Mouse (Mus musculus): Measurements from ENCODE around the gene Furin. TPM values are rescaled to one million over a fixed set of nuclear protein-coding genes. Genes with fewer than 3 reads are reported as not detected.
"Not testable (repeated sequence)": the region's sequence is repeated elsewhere in the genome, so short reads cannot be mapped to it uniquely, and the experiment has no call there.

Furin gene
- polyA plus RNA-seq, 1 experiment: 42.5 TPM

- DNase-seq (ENCODE audit: low read depth, low spot score): no peak
- 23% methylated on average over 9 of the region's 9 CpGs for WGBS
These were observed 1.7 kb downstream of the Furin start for GRCm38 (mm10) chr7:80403551-80403950.

GRCm38 (mm10) chr7:80402651-80403321 is 2.5 kb downstream of the Furin start:
- 5% methylated on average over 91 of the region's 92 CpGs for WGBS
- DNase-seq (ENCODE audit: low read depth, low spot score): no peak

- DNase-seq (ENCODE audit: low read depth, low spot score): no peak
- 2% methylated on average over 99 of the region's 102 CpGs for WGBS
These were observed 3.2 kb downstream of the Furin start for GRCm38 (mm10) chr7:80401860-80402641.

GRCm38 (mm10) chr7:80401041-80401859 is 4.0 kb downstream of the Furin start:
- no peak for DNase-seq (ENCODE audit: low read depth, low spot score)
- whole genome bisulfite sequencing: 17% methylated on average over 5 of the region's 5 CpGs

DNA sequence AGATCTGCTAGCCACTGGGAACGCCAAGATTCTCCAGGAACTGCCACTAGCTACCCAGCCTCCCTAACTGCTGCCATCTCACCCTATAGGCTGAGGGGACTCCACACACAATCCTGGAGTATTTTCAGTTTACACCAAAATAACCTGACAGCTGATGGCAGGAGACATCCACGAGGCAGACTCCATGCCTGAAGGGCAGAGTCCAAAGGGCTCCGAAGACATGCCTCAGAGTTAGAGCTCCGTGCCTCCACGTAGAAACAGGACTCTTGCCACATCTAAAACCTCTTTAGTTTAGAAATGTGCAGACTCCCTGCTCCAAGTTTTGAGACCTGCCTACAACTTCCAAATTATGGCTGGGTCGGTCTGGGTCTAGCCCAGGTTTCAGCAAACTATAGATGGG is 4.7 kb downstream of the Furin start:
- 23% methylated on average over 6 of the region's 6 CpGs for WGBS

GRCm38 (mm10) chr7:80400099-80400498 is 5.1 kb downstream of the Furin start:
- WGBS: 24% methylated on average over 5 of the region's 5 CpGs
- DNase-seq (ENCODE audit: low read depth, low spot score): no peak

More for the DNA sequence above, 4.7 kb downstream of the Furin start:
- DNase-seq (ENCODE audit: low read depth, low spot score): no peak

DNA sequence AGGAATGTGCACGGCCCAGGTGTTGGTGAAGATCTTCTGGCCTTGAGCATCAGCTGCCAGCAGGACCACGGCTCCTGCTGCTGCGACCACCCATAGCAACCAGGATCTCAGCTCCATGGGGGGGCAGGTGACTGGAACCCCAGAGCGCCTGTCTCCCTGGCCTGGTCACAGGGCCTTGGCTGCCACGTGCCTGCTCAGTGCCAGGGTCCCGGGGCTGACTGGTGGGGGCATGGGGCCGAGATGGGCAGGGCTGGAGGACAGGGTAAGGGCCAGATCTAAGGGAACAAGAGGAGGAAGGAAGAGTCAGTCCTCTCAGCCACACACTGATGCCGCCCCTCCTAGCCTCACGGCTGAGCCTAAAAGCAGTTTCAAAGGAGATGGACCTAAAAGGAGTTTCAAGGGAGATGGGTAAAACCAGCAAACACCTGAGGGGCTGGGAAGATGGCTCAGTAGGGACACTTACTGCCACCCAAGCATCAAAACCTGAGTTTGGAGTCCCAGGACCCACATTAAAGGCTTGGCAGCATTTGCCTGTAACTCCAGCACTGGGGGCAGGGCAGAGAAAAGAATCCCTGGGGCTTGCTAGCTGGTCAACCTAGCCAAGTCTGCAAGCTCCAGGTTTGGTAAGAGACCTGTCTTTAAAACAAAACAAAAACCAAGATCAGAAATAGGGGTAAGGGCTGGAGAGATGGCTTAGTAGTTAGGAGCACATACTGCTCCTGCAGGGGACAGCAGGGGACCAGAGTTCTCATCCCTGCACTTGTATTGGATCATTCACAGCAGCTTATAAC is 6.4 kb downstream of the Furin start:
- 81% methylated on average over 9 of the region's 9 CpGs for WGBS
- DNase-seq (ENCODE audit: low read depth, low spot score): no peak

DNA sequence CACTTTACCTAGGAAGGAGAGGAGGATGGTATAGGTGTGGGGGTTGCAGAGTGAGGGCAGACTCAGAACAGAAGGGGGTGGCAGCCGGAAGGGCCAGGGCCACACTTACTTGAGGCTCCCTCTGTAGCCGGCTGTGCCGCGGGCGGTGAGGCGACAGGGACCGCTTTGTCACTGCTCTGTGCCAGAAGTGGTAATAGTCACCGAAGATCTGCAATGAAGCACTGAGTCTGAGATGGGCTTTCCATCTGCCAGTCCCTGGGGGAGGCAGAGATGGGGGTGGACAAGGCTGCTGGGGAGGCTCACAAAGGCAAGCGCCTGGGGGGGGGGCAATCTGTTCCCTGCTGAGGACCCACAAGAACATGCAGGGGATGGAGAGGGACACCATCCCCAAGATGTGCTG is 7.2 kb downstream of the Furin start:
- WGBS: 97% methylated on average over 9 of the region's 9 CpGs
- no peak for DNase-seq (ENCODE audit: low read depth, low spot score)

- DNase-seq (ENCODE audit: low read depth, low spot score): not testable (repeated sequence)
- WGBS: 78% methylated on average over 4 of the region's 4 CpGs
These were observed 8.8 kb downstream of the Furin start for GRCm38 (mm10) chr7:80396427-80396826.

GRCm38 (mm10) chr7:80394600-80394999 is 10.6 kb downstream of the Furin start:
- 67% methylated on average over 4 of the region's 4 CpGs for WGBS
- no peak for DNase-seq (ENCODE audit: low read depth, low spot score)

DNA sequence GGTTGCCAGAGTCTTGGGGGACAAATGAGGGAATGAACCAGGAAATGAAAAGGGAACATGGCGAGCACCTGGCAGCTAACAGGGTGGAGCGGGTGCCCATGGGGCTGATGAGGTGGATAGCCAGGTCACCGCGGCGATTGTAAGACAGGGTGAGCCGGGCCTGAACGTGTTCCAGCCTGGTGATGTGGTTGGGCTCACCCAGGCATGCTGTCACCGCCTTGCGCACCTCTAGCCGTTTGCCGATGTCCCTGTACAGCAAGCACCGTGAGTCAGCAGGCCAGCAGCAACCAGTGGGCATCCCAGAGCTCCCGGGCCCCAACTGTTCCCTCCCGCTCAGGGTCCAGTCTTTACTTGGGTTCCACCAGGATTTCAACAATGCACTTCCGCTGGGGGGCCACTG is 13.1 kb downstream of the Furin start:
- no peak for DNase-seq (ENCODE audit: low read depth, low spot score)
- 92% methylated on average over 15 of the region's 15 CpGs for WGBS

- 19% methylated on average over 33 of the region's 33 CpGs for WGBS
- no peak for DNase-seq (ENCODE audit: low read depth, low spot score)
These were observed 17.3 kb downstream of the Furin start, which contains the start of gene Fes for GRCm38 (mm10) chr7:80387633-80388543. Gene Fes, minus strand, starts transcription at chr7:80387946.

GRCm38 (mm10) chr7:80387033-80387632 is 18.1 kb downstream of the Furin start:
- 27% methylated on average over 17 of the region's 17 CpGs for WGBS
- DNase-seq (ENCODE audit: low read depth, low spot score): no peak

GRCm38 (mm10) chr7:80386235-80386930 is 18.9 kb downstream of the Furin start:
- no peak for DNase-seq (ENCODE audit: low read depth, low spot score)
- WGBS: 19% methylated on average over 18 of the region's 18 CpGs

- WGBS: 81% methylated on average over 11 of the region's 11 CpGs
- DNase-seq (ENCODE audit: low read depth, low spot score): no peak
These were observed 22.3 kb downstream of the Furin start for GRCm38 (mm10) chr7:80382919-80383318.

DNA sequence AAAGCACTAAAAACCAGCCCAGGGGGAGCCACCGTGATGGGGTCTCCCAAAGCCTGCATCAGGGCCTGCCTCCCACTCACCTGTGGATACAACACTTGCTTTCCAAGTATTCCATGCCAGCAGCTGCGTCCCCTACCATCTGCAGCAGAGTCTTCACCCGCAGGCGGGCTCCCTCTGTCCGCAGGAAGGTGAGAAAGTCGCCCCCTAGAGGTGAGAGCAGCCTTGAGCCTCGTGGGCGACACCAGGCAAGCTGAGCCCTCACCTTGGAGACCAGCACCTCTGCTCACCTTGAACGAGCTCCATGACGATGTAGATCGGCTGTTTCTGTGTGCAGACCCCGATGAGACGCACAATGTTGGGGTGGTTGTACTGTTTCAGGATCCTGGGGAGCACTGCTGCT is 25.7 kb downstream of the Furin start:
- 61% methylated on average over 13 of the region's 13 CpGs for WGBS
- no peak for DNase-seq (ENCODE audit: low read depth, low spot score)

- 32% methylated on average over 6 of the region's 6 CpGs for WGBS
- no peak for DNase-seq (ENCODE audit: low read depth, low spot score)
These were observed 27.8 kb downstream of the Furin start for GRCm38 (mm10) chr7:80377471-80377870.

GRCm38 (mm10) chr7:80376192-80376591 is 29.0 kb downstream of the Furin start:
- 79% methylated on average over 10 of the region's 10 CpGs for WGBS
- no peak for DNase-seq (ENCODE audit: low read depth, low spot score)
